Mouse (Mus musculus): ENCODE results near the gene Tmem121. TPM values are rescaled to one million over a fixed set of nuclear protein-coding genes. Genes with fewer than 3 reads are reported as not detected.
A peak's percentile ranks its signal among the peaks of the same experiment; 100 is the strongest.

Tmem121 gene
- under 1 TPM; 0.43 to 0.97 TPM for total RNA-seq (2021)

GRCm38 (mm10) chr12:113185442-113186291 is at the start of gene Tmem121:
TSS of gene Tmem121 (plus strand) at chr12:113185930.
- peak in 1 of 2 experiments; percentile 18 for DNase-seq
- intact Hi-C loops (cut with DNase I) = no loop called here

DNA sequence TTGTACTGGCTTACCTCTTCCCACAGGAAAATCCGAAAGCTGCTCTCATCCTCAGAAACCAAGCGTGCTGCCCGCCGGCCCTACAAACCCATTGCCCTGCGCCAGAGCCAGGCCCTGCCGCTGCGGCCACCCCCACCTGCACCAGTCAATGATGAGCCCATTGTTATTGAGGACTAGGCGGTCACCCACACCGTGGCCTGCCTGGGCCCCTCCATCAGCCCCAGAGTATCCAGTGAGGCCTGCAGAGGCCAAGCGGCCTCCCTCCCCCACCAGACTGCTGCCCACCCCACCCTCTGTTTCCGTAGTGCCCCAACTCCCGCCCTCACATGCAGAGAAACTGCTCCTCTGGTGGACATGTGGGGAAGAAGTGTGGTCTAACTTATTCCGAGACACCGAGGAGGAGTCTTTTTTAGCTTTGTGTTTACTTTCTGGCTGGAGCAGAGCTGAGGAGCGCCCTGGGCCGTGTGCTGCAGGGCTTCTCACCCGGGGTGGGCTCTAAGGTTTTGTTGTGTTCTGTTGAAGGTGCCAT is 49.2 kb upstream of the Tmem121 start:
- intact Hi-C loops (cut with DNase I) = no loop called here
- DNase-seq = no peak

DNA sequence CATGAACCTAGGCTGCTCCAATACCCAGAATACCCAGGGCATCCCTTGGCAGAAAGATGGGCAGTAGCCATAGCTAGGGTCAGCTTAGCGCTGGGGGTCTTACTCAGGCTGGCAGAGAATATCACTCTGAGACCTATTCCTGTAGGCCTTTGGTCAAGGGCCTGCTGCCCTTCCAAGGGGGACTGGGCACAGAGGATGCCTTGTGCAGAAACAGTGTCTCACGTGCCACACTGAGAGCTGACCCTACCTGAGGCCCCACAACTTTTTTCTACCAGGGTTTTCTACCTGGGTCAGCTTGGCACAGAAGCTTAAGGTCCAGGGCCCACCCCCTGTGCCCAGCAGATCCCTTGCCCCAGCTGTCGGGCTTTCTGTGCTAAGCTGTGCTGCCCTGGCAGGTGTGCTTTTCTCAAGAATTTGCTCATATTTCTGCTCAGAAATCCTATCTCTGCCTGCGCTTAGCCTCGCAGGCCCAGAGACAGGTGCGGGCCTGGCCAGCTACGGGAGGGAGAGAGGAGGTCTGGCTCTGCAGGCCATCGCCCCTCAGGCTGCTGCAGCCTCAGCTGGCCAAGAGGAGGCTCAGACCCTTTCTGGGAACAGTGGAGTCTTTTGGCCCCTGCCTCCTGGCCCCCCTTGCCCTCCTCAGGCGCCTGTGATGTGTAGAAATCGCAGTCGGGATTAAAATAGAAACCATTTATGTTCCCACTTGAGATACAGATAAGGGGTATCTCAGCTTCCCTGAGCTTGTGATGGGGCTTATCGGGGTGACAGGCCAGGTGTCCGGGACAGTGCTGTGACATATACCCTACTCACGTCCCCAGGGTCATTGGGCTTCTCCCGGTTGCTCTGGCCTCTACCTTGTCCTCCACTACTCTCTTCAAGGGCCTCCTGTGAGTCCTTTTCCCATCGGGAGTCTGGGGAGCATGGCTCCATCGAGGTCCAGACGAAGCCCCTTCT is 48.2 kb upstream of the Tmem121 start:
- intact Hi-C loops (cut with DNase I) = no loop called here
- DNase-seq = peak; percentile 62 to 79

DNA sequence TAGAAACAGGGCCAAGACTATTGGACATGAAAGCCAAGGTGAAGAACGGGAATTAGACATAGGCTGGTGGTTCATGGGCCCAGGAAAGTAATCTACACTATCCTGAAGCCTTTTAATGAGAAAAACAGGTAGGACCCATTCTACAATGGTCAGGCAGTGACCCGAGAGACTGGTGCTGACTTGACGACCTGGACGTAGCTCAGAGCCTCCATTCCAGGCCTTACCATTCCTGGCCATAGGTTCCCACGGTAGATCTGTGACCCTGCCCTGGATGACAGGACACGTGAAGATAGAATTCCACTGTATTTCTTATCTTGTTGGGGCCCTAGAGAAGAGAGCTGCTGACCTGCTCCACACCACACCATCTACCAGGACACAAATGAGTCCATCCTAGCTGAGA is 47.4 kb upstream of the Tmem121 start:
- intact Hi-C loops (cut with DNase I) = no loop called here
- DNase-seq = no peak

- DNase-seq = no peak
- intact Hi-C loops (cut with DNase I) = loop anchor here (1.0 kb wide), 1 partner anchor 22 kb away; no protein-coding TSS in a partner anchor
These were observed 46.5 kb upstream of the Tmem121 start for GRCm38 (mm10) chr12:113138901-113139864.

GRCm38 (mm10) chr12:113139908-113140615 is 45.7 kb upstream of the Tmem121 start, which contains the start of gene Crip2:
TSS of gene Crip2 (plus strand) at chr12:113140236.
- DNase-seq = peak; percentile 95 to 97
- intact Hi-C loops (cut with DNase I) = loop anchor here (1.0 kb wide), 1 partner anchor 23 kb away; no protein-coding TSS in a partner anchor

GRCm38 (mm10) chr12:113140616-113141411 is 44.9 kb upstream of the Tmem121 start:
- peak; percentile 80 to 88 for DNase-seq
- intact Hi-C loops (cut with DNase I) = no loop called here

- intact Hi-C loops (cut with DNase I) = no loop called here
- peak; percentile 79 to 84 for DNase-seq
These were observed 44.2 kb upstream of the Tmem121 start for GRCm38 (mm10) chr12:113141531-113141973.

GRCm38 (mm10) chr12:113142021-113142975 is 43.4 kb upstream of the Tmem121 start:
- DNase-seq = peak; percentile 92 to 95
- intact Hi-C loops (cut with DNase I) = no loop called here

DNA sequence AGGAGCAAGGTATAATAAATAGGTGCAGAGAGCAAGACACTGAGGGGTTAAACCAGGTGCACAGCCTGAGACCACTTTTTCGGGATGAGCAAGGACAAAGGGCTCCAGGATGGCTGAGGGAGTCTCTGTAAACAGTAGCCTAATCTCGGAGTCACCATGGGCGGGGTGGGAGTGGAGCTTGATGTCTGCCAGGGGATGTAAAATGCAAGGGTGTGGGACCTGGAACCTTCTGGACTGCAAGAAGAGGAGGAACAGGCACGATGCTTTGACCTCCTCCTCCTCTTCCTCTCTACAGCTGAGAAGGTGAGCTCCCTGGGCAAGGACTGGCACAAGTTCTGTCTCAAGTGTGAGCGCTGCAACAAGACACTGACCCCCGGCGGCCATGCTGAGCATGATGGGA is 42.6 kb upstream of the Tmem121 start:
- DNase-seq = peak in 1 of 2 experiments; percentile 59
- intact Hi-C loops (cut with DNase I) = no loop called here

GRCm38 (mm10) chr12:113144001-113144756 is 41.6 kb upstream of the Tmem121 start:
- intact Hi-C loops (cut with DNase I) = no loop called here
- DNase-seq = peak in 1 of 2 experiments; percentile 72

DNA sequence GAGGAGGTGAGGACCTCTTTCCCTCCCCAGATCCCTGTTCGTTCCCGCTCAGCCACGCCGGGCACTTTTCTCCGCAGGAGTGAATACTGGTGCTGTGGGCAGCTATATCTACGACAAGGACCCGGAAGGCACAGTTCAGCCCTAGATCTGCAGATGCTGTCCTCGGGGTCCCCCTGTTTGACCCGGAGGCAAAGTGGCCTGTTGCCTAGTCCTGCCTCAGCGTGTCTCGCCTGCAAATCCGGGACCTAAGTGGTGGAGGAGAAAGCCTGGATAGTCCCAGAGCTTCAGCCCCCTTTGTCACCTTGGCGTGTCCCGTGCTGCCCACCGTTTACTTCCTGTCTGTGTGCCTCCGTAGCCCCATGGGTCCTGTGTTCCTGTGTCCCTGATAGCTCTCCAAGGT is 40.8 kb upstream of the Tmem121 start:
- intact Hi-C loops (cut with DNase I) = no loop called here
- DNase-seq = no peak

DNA sequence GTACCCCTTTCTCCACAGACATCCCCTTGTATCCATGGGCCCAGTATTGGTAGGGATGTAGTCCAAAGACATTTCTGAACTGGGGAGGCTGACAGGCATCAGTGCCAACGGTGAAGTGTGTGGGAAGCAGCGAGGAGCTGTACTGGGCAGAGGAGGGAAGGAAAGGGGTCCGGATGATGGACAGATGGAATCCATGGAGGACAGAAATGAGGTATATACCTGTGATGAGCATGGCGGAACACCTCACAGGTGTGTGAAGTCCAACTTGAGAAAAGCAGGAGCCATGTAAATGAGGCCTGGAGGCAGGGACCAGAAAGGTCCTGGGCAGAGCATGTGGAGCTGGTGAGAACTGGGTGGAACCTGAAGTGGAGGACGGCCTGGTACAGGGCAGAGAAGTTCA is 40.1 kb upstream of the Tmem121 start:
- DNase-seq = no peak
- intact Hi-C loops (cut with DNase I) = no loop called here

DNA sequence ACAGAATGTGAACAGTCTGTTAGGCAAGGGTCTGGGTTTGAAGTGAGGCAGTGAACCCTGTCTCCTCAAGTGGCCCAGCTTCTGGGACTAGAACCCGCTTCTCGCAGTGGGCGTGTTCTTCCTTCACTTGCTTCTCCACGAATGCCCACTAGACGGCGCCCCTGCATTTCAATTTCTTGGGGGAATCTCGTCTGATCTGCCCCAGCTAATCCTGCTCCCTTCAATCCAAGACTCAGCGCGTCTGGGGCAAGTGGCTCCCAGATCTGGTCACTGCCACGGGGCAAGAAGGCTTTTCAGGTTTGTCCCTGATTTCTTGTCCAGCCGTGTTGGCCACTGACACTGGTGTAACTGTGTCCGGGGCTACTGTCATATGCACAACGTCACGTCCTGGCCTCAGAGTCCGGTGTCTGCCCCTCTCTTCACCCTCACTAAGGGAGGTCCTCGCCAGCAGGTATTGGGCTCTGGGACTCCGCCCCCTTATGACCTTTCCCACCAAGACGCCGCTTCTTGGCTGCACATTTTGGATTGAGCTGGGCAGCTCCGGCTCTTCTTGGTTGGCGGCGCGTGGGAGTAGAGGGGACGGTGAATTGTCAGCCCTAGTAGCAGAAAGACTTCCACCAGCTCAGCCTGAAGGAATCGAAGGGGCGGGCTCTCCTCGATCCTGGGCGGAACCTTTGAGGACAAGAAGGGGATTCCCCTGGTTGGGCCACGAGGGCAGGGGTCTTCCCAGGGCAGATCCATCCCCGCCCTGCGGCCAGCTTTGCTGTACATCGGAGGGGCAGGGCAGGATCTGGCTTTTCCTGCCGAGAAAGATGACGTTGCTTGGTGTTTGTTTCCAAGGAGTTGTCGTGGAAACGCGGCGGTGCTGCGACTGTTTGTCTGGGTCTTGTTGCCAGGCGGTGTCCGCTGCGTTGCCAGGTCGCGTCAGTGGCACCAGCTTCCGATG is 39.3 kb upstream of the Tmem121 start, which contains the start of gene Crip1:
Crip1 (plus strand) TSS at position 205 of the 946 bp plus-strand sequence.
- intact Hi-C loops (cut with DNase I) = no loop called here
- DNase-seq = peak; percentile 90 to 95

GRCm38 (mm10) chr12:113147481-113147880 is 38.2 kb upstream of the Tmem121 start:
- DNase-seq = peak in 1 of 2 experiments; percentile 68
- intact Hi-C loops (cut with DNase I) = no loop called here

Data from heart, postnatal 10 days (tissue).